Mouse (Mus musculus): ENCODE data around the gene Wipf2. TPM values are rescaled to one million over a fixed set of nuclear protein-coding genes. Genes with fewer than 3 reads are reported as not detected.
"Not testable (repeated sequence)": the region's sequence is repeated elsewhere in the genome, so short reads cannot be mapped to it uniquely, and the experiment has no call there.

Gene Wipf2
- polyA plus RNA-seq, 1 experiment from 2014 or later = 4.7 TPM

- WGBS = 71% methylated on average over 15 of the region's 15 CpGs
- DNase-seq (ENCODE audit: low spot score) = peak; percentile 60
- not testable (repeated sequence) for H3K9me3 ChIP-seq; H3K27ac ChIP-seq; H3K27me3 ChIP-seq (ENCODE audit: insufficient read depth, poor library complexity, severe bottlenecking); H3K4me3 ChIP-seq
- H3K4me1 ChIP-seq (replicated peaks) = peaks cover 53% of the 10 kb centered on the region
- H3K36me3 ChIP-seq = peaks cover 59% of the 10 kb centered on the region
Measured at GRCm38 (mm10) chr11:98921813-98922212, 58.4 kb downstream of the Wipf2 start.

- H3K4me1 ChIP-seq (replicated peaks) = peaks cover 54% of the 10 kb centered on the region
- not testable (repeated sequence) for H3K4me3 ChIP-seq, H3K9me3 ChIP-seq
- peaks cover 11% of the 10 kb centered on the region; the same call in 1 of the 2 replicates for H3K27me3 ChIP-seq (ENCODE audit: insufficient read depth, poor library complexity, severe bottlenecking)
- H3K27ac ChIP-seq = peak overlapping the region; percentile 40; the same call in 1 of the 2 replicates
- 49% methylated on average over 10 of the region's 10 CpGs for WGBS
- peaks cover 54% of the 10 kb centered on the region for H3K36me3 ChIP-seq
- peak; percentile 72 for DNase-seq (ENCODE audit: low spot score)
Measured at GRCm38 (mm10) chr11:98922307-98922706, 58.9 kb downstream of the Wipf2 start.

- Histone ChIP-seq H3K36me3 (peaks cover 47% of the 10 kb centered on the region), H3K27me3 (ENCODE audit: insufficient read depth, poor library complexity, severe bottlenecking) (peaks cover 16% of the 10 kb centered on the region; the same call in 1 of the 2 replicates), H3K27ac (peak overlapping the region; percentile 40; the same call in 1 of the 2 replicates), H3K4me1 (replicated peaks) (peaks cover 59% of the 10 kb centered on the region)
- 72% methylated on average over 16 of the region's 16 CpGs for WGBS
- H3K9me3 ChIP-seq; DNase-seq (ENCODE audit: low spot score); H3K4me3 ChIP-seq: not testable (repeated sequence)
Measured at GRCm38 (mm10) chr11:98922851-98923711, 59.6 kb downstream of the Wipf2 start.

- DNase-seq (ENCODE audit: low spot score) = no peak
- Histone ChIP-seq H3K27ac (peak overlapping the region; percentile 80), H3K27me3 (ENCODE audit: insufficient read depth, poor library complexity, severe bottlenecking) (peaks cover 31% of the 10 kb centered on the region; the same call in 1 of the 2 replicates), H3K9me3 (no peaks in the 10 kb centered on the region), H3K4me3 (peak overlapping the region; percentile 24; the same call in 1 of the 2 replicates), H3K36me3 (peaks cover 30% of the 10 kb centered on the region), H3K4me1 (replicated peaks) (peaks cover 75% of the 10 kb centered on the region)
- WGBS = 26% methylated on average over 5 of the region's 5 CpGs
Measured at GRCm38 (mm10) chr11:98924633-98925175, 61.3 kb downstream of the Wipf2 start.

- 9% methylated on average over 10 of the region's 10 CpGs for WGBS
- Histone ChIP-seq H3K27ac (peak overlapping the region; percentile 80), H3K4me3 (peak overlapping the region; percentile 25), H3K9me3 (no peaks in the 10 kb centered on the region), H3K4me1 (replicated peaks) (peaks cover 81% of the 10 kb centered on the region), H3K27me3 (ENCODE audit: insufficient read depth, poor library complexity, severe bottlenecking) (peaks cover 37% of the 10 kb centered on the region; the same call in 1 of the 2 replicates), H3K36me3 (peaks cover 25% of the 10 kb centered on the region)
- DNase-seq (ENCODE audit: low spot score) = no peak
Measured at GRCm38 (mm10) chr11:98925265-98925721, 61.9 kb downstream of the Wipf2 start.

- Histone ChIP-seq H3K4me1 (replicated peaks) (peaks cover 87% of the 10 kb centered on the region), H3K36me3 (peaks cover 19% of the 10 kb centered on the region), H3K4me3 (peak overlapping the region; percentile 25; the same call in 1 of the 2 replicates), H3K9me3 (no peaks in the 10 kb centered on the region), H3K27me3 (ENCODE audit: insufficient read depth, poor library complexity, severe bottlenecking) (peaks cover 43% of the 10 kb centered on the region), H3K27ac (peak overlapping the region; percentile 80)
- peak; percentile 88 for DNase-seq (ENCODE audit: low spot score)
- 3% methylated on average over 12 of the region's 12 CpGs for WGBS
Measured at GRCm38 (mm10) chr11:98925868-98926311, 62.5 kb downstream of the Wipf2 start.

- 52% methylated on average over 7 of the region's 7 CpGs for WGBS
- peaks cover 94% of the 10 kb centered on the region for H3K4me1 ChIP-seq (replicated peaks)
Measured at GRCm38 (mm10) chr11:98926553-98926952, 63.1 kb downstream of the Wipf2 start.

GRCm38 (mm10) chr11:98927438-98928076 is 64.1 kb downstream of the Wipf2 start, which contains the start of gene Rara:
TSS of gene Rara (plus strand) at chr11:98927818.
- 7% methylated on average over 21 of the region's 21 CpGs for WGBS
- Histone ChIP-seq H3K36me3 (peaks cover 4% of the 10 kb centered on the region), H3K4me3 (peak within 1 kb of the TSS; percentile 68), H3K27me3 (ENCODE audit: insufficient read depth, poor library complexity, severe bottlenecking) (peaks cover 50% of the 10 kb centered on the region), H3K4me1 (replicated peaks) (peaks cover 98% of the 10 kb centered on the region), H3K9me3 (no peaks in the 10 kb centered on the region), H3K27ac (peak within 1 kb of the TSS; percentile 91)
- peak; percentile 56 for DNase-seq (ENCODE audit: low spot score)

More at GRCm38 (mm10) chr11:98926553-98926952, 63.1 kb downstream of the Wipf2 start:
- DNase-seq (ENCODE audit: low spot score) = no peak
- H3K4me3 ChIP-seq = 0 out of 2 replicates have a peak overlapping the region, but pooled peaks have one; percentile 25
- H3K36me3 ChIP-seq = peaks cover 12% of the 10 kb centered on the region
- H3K27me3 ChIP-seq (ENCODE audit: insufficient read depth, poor library complexity, severe bottlenecking) = peaks cover 48% of the 10 kb centered on the region
- peak overlapping the region; percentile 80 for H3K27ac ChIP-seq
- H3K9me3 ChIP-seq = no peaks in the 10 kb centered on the region

GRCm38 (mm10) chr11:98928186-98928893 is 64.9 kb downstream of the Wipf2 start:
- Histone ChIP-seq H3K27me3 (ENCODE audit: insufficient read depth, poor library complexity, severe bottlenecking) (peaks cover 50% of the 10 kb centered on the region), H3K27ac (peak overlapping the region; percentile 91), H3K9me3 (no peaks in the 10 kb centered on the region), H3K4me1 (replicated peaks) (peaks cover 98% of the 10 kb centered on the region), H3K36me3 (no peaks in the 10 kb centered on the region), H3K4me3 (peak overlapping the region; percentile 68)
- 11% methylated on average over 12 of the region's 12 CpGs for WGBS
- DNase-seq (ENCODE audit: low spot score) = peak; percentile 6

- DNase-seq (ENCODE audit: low spot score) = peak; percentile 37
- peaks cover 94% of the 10 kb centered on the region for H3K4me1 ChIP-seq (replicated peaks)
Measured at GRCm38 (mm10) chr11:98929503-98929902, 66.1 kb downstream of the Wipf2 start.

GRCm38 (mm10) chr11:98930127-98930601 is 66.7 kb downstream of the Wipf2 start:
- Histone ChIP-seq H3K27ac (peak overlapping the region; percentile 91), H3K4me3 (peak overlapping the region; percentile 68; the same call in 1 of the 2 replicates), H3K4me1 (replicated peaks) (peaks cover 92% of the 10 kb centered on the region), H3K27me3 (ENCODE audit: insufficient read depth, poor library complexity, severe bottlenecking) (peaks cover 63% of the 10 kb centered on the region), H3K9me3 (no peaks in the 10 kb centered on the region), H3K36me3 (no peaks in the 10 kb centered on the region)
- DNase-seq (ENCODE audit: low spot score) = no peak
- 63% methylated on average over 7 of the region's 7 CpGs for WGBS

More at GRCm38 (mm10) chr11:98929503-98929902, 66.1 kb downstream of the Wipf2 start:
- Histone ChIP-seq H3K27me3 (ENCODE audit: insufficient read depth, poor library complexity, severe bottlenecking) (peaks cover 56% of the 10 kb centered on the region), H3K4me3 (peak overlapping the region; percentile 68), H3K9me3 (no peaks in the 10 kb centered on the region), H3K36me3 (no peaks in the 10 kb centered on the region), H3K27ac (peak overlapping the region; percentile 91)
- WGBS = 9% methylated on average over 9 of the region's 9 CpGs
